Mouse (Mus musculus) ovary, postnatal 10 days (tissue): ENCODE data around the gene Dok4.
A peak's percentile ranks its signal among the peaks of the same experiment; 100 is the strongest.
"Not testable (repeated sequence)": the region's sequence is repeated elsewhere in the genome, so short reads cannot be mapped to it uniquely, and the experiment has no call there.

Source experiments
- DNase-seq: peaks from one replicate; pipeline ENCODE4 v3.0.0; 2022; ENCODE audit warnings: low spot score

The Dok4 gene

GRCm38 (mm10) chr8:94838600-94838999 lies 37.5 kb downstream of the Dok4 start:
- DNase-seq, result no peak

- DNase-seq, result peak; percentile 88
Observed at GRCm38 (mm10) chr8:94837662-94838574, 38.2 kb downstream of the Dok4 start, which contains the start of the genes Coq9 and Ciapin1. TSS of gene Coq9 (plus strand) at chr8:94838321. TSS of gene Ciapin1 (minus strand) at chr8:94838358.

- no peak for DNase-seq
Observed at GRCm38 (mm10) chr8:94836456-94837240, 39.5 kb downstream of the Dok4 start.

GRCm38 (mm10) chr8:94835751-94836150 lies 40.4 kb downstream of the Dok4 start:
- DNase-seq, result not testable (repeated sequence)

- DNase-seq, result not testable (repeated sequence)
Observed at GRCm38 (mm10) chr8:94833901-94834405, 42.2 kb downstream of the Dok4 start.

GRCm38 (mm10) chr8:94828284-94828683 lies 47.8 kb downstream of the Dok4 start:
- DNase-seq, result no peak

GRCm38 (mm10) chr8:94826210-94826609 lies 49.9 kb downstream of the Dok4 start:
- no peak for DNase-seq

GRCm38 (mm10) chr8:94825170-94825569 lies 51.0 kb downstream of the Dok4 start:
- no peak for DNase-seq

- DNase-seq, result no peak
Observed at GRCm38 (mm10) chr8:94822637-94823560, 53.2 kb downstream of the Dok4 start.

- no peak for DNase-seq
Observed at GRCm38 (mm10) chr8:94821381-94821780, 54.7 kb downstream of the Dok4 start.

- no peak for DNase-seq
Observed at GRCm38 (mm10) chr8:94820553-94820952, 55.6 kb downstream of the Dok4 start.

GRCm38 (mm10) chr8:94819671-94820179 lies 56.4 kb downstream of the Dok4 start:
- DNase-seq, result no peak

- no peak for DNase-seq
Observed at GRCm38 (mm10) chr8:94817933-94818332, 58.2 kb downstream of the Dok4 start.

GRCm38 (mm10) chr8:94814556-94814955 lies 61.6 kb downstream of the Dok4 start:
- DNase-seq, result no peak
